Mouse (Mus musculus) Muller cell, postnatal 12 days (primary cell): ENCODE measurements around the gene Anapc2.

Source experiments
- DNase-seq: peaks from one replicate; pipeline ENCODE4 v3.0.0-alpha.2; 2015; ENCODE audit errors: inconsistent ontology term

The Anapc2 gene

DNA sequence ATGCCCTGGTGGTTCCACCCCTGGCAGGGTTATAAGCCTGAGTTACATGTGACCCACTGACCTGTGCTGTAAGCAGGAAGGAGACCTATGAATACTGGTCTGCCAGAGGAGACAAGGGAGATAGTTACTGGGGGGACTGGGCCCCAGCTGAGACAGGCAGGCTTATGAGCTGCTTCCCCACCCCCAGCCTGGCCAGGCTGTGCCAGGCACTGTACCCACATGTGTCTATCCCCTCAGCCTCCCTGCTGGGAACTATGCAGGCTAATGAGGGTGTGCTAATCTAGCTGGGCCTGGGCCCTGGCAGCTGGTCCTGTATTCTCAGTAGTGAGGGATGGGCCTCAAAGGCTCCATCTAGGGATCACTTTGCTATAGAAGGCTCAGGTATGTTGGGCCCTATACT is 5.0 kb upstream of the Anapc2 start:
- DNase-seq = peak; percentile 60

DNA sequence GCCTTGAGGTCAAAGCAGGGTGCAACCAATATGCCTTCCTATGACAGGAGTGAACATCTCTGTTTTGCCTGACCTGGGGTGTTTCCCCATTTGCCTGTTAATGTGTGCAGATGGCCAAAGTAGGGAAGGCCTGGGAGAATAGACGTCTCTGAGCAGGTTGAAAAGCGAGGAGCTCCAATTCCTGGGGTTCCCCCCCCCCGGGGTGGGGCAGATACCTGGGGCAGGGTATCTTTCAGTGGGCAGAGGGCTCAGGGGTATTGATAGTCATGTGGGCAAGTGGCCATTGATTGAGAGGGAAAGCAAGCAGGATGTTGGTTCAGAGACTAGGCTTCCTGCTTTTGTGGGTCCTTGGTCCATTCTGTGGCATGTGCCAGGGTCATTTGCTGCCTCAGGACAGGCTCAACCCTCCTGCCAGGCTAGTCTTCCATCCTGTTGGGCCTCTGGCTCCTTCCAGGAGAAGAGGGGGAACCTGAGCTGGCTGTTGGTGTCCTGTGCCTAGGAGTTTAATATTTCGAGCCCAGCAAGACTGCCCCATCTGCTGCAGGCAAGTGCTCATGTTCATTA is 4.5 kb upstream of the Anapc2 start:
- no peak for DNase-seq

DNA sequence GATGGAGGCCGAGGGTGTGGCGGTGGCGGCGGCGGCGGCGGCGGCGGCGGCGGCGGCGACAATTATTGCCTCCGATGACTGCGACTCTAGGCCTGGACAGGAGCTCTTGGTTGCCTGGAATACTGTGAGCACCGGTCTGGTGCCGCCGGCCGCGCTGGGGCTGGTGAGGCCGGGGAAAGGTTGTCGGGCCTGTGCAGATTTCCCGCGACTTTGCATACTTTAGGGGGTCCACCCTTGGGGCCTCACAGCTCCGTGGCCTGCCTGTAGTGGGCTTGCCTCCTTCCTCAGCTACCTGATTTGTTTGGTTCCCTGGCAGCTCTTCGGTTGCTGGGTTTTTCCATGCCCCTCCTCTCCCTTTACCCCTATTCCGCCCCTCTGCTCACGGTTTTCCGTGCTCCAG is 237 bp downstream of the Anapc2 start:
- no peak for DNase-seq

DNA sequence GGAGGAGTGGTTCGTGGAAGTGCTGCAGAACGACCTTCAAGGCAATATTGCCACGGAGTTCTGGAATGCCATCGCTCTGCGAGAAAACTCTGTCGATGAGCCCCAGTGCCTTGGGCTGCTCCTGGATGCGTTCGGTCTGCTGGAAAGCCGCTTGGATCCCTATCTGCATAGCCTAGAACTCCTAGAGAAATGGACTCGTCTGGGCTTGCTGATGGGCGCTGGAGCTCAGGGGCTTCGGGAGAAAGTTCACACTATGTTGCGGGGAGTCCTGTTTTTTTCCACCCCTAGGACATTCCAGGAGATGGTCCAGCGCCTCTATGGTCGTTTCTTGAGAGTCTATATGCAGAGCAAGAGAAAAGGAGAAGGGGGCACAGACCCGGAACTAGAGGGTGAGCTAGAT is 732 bp downstream of the Anapc2 start:
- no peak for DNase-seq

DNA sequence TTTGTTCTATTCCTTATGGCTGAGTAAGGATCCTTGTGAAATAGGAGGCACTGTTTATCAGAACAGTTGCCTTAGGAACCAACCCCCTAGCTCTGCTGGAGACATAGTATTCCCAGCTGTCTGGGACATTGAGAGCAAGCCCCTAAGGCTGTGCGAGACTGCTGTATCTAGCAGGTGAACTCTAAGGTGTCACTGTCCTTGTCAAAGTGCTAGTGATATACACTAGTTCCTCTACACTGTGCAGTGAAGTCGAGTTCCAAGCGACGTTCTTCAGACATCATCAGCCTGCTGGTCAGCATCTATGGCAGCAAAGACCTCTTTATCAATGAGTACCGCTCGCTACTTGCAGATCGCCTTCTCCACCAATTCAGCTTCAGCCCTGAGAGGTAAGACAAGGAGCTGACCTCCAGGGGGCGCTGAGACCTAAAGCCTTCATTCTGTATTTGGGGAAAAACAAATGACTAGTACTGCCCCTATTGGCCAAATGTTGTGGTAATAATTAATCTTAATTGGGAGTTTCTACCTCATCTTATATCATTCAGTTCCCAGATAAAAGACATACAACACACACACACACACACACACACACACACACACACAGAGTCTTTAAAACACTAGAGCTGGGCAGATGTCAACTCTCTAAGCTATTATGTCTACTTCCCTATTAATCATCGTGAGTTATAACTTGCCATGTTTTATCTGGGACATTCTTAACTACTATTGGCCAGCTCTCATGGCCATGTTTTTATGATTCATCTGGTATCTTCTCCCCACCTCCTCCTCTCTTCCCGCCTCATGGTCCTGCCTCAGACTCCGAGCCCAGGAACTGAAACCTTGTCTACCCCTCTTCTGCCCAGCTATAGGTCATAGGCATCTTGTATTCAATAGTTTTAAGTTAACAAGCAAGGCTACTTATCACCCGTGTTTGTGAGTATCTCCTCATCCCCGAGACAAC is 6.9 kb downstream of the Anapc2 start:
- peak; percentile 70 for DNase-seq

DNA sequence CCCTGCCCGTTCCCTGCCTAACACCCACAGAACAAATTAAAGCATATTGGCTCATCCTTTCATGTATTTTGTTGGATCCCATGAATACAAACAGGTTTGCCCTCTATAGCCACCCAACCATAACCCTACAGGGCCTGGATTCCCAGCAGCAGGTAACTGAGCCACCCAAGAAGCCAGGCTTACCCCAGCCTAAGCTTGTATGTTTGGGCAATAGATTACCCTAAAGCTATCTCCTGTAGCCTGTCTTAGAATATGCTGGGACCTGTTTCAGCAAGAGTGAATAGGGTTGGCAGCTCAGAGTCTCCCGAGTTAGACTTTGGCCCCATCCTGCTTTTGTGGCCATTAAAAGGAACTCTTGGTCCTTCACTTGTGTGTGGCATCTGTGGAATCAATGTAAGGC is 13.3 kb downstream of the Anapc2 start:
- DNase-seq = no peak

DNA sequence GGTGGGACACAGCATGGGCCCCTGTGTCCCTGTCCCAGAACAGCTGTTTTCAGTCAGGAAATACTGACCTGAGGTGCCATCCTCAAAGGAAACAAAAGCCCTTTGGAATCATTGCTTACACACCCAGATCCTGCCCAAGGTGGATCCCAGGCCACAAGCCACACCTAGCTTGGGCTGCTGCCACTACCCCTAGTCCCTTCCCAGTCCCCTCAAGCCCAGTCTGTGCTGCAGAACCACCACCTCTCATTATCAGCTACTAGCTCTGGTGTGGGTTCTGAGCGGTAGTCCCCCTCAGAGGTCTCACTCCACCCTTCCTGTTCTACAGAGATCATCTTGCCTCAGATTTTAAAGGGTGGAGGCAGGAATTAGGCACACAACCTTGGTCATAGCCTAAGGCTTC is 14.0 kb downstream of the Anapc2 start:
- no peak for DNase-seq

DNA sequence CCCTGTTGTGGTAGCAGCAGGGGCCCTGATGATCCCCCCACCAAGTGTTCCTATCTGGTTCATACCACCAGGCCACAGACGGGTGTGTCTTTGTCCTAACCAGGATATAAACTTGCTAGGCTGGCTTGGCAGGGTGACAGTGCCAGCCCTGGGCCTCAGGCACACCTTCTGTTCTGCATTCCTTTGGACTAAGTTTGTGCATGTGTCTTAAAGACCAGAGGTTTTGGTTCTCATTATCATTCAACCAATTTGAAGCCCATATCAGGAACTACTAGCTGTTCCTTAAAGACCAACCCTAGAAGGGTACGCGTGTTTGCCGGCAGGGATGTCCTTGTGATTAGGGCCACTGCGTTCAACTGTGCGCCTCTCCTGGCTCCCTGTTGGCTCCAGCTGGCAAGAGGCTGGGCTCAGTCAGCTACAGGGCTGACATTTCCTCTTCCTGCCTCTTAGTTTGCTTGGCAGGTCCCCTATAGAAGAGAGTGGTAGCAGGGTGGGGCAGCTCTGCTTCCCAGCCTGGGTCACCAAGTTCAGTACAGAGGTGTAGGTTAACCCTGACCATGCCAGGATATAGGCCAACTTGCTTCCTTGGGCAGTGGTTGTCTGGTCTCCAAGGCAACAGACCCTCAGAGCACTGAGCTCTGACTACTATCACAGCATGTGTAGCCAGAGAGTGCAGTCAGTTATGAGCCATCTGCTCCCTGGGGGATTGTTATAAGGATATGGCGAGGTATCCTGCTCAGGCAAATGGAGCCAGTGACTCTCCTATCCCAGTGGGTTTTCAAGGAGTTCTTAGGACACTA is 14.8 kb downstream of the Anapc2 start:
- no peak for DNase-seq

DNA sequence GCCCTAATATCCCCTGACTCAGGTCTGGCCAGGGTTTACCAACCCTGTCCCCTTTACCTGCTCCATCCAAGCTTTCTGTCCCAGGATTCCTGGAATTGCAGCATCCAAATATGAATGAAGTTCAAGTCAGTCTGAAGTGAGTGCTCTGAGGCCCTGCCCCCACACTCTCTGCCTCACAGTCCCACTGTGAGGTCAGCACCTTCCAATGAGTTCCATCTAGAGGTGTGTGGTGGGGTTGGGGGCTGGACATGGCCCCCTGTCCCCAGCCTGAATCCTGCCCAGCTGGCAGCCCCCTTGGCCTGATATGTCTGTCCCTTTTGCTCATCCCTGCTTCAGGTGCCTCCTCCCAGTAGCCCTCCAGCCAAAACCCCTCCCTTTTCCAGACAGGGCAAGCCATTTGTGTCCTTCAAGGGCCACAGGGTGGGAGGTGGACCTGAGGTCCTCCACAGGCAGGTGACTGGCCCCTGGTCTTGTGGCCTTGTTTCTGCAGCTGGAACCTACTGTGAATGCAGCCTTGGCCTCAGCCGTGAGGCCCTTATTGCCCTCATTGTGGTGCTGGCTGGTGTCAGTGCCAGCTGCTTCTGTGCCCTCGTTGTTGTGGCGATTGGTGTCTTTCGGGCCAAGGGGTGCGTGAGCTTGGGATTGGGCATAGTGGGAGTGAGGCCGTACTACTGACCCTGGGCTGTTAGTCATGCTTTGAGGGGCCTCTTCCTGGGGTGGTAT is 15.8 kb downstream of the Anapc2 start, which contains the start of gene Tmem210:
TSS of gene Tmem210 (plus strand) at position 219 of the 723 bp plus-strand sequence.
- DNase-seq = no peak

DNA sequence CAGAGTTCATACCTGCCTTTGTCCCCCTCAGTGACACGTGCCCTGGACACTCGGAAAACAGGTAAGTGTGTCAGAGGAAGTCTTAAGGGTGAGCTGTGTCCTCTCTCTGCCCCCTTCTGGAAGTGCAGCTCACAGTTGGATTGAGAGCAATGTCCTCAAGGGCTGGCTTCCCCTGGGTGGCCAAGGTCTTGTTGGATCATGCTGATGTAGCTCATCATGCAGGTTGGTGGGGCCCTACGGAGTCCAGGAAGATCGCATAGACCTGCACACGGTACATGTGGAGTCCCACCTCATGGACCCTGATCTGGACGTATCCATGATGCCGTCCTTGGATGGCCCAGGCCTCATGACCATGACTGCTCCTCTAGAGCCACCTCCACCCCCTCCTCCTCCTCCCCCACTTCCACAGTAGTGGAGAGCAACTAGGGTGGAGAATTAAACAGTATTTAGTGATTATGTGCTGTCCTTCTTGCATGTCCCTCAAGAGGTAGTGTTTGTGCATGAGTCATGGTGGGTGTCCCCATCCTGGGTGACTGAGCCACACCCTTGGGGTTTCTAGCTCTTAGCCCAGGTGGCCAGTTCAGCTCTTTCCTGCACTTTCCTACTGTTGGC is 16.6 kb downstream of the Anapc2 start:
- no peak for DNase-seq

DNA sequence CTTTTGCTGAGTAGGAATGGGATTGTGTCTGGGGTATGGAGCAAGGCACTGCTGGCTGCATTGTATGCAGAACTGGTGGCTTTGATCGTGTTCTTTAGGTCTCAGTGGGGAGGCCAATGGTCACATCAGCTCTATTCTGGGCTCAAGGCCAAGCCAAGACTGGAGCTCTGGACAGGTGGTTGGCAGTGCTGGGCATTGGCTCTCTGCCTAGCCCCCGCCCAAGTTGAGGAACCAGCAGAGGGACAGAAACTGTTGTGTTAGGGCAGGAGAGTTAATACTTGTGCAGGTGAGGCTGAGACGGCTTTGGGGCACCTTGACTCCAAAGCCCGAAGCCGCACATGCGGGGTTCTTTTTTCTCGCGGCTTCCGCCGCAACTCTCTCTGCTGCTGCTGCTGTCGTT is 17.4 kb downstream of the Anapc2 start, which contains the start of gene Lrrc26:
TSS of gene Lrrc26 (plus strand) at position 265 of the 400 bp plus-strand sequence.
- DNase-seq = no peak

DNA sequence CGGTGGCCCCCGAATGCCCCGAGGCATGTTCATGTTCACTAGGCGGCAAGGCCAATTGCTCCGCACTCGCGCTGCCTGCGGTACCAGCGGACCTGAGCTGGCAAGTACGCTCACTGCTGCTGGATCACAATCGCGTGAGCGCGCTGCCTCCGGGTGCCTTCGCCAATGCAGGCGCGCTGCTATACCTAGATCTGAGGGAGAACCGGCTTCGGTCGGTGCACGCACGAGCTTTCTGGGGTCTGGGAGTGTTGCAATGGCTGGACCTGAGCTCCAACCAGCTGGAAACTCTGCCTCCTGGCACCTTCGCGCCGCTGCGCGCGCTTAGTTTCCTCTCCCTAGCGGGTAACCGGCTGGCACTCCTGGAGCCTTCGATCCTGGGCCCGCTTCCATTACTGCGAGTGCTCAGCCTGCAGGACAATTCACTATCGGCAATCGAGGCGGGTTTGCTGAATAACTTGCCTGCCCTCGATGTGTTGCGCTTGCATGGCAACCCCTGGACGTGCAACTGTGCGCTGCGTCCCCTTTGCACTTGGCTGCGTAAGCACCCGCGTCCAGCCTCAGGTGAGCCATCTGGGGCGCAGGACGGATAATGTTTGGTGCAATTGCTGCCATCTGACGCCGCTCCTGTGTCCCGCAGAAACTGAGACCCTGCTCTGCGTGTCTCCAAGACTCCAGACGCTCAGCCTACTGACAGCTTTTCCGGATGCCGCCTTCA is 18.0 kb downstream of the Anapc2 start:
- DNase-seq = no peak

DNA sequence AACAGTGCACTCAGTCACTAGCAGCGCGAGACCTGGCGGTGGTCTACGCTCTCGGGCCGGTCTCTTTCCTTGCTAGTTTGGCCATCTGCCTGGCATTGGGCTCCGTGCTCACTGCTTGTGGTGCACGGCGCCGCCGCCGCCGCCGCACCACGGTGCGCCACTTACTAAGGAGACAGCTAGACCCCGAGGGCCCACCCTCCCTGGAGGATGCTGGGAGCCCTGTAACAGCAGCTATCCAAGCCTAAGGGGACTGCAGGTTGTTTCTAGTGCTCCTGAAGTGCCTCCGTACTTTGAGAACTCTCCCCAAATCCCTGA is 18.5 kb downstream of the Anapc2 start:
- peak; percentile 12 for DNase-seq

DNA sequence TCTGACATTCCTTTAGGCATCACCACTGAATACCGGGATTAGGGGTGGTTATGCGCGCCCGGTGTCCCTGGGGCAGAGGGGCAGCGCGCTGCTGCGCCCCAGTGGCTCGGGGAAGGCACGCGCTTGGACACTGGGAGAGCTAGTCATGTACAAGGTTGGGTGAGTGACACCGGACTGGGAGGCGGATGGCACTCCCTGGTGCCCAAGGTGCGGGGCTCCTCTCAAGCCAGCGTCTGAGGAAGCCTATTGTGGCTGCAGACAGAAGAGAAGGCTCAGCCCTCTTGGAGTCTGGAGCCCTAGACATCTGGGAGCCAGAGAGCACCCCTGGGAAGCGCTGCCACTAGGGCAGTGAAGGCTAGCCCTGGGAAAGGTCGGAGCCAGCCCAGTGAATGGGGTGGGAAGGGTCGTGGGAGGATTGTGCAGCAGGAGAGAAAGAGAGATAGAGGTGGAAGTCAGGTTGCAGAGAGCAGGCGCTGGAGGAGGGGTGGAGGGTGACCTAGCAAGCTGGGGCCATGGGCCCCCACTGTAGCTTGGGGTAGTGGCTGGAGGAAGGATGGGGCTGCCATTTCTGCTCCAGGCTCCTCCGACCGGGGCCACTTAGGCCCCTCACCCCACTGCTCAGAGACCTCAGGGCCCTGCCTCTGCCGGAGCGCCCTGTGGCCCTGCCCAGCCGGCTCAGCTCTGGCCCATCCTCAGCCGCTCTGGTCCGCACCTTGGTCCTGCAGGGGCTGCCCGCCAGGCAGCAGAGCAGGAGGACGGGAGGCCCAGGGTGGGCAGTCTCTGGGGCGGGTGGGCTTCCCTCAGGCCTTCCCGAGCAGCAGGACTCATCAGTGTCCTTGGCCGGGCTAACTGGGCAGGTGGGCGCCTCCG is 19.1 kb downstream of the Anapc2 start:
- DNase-seq = no peak

DNA sequence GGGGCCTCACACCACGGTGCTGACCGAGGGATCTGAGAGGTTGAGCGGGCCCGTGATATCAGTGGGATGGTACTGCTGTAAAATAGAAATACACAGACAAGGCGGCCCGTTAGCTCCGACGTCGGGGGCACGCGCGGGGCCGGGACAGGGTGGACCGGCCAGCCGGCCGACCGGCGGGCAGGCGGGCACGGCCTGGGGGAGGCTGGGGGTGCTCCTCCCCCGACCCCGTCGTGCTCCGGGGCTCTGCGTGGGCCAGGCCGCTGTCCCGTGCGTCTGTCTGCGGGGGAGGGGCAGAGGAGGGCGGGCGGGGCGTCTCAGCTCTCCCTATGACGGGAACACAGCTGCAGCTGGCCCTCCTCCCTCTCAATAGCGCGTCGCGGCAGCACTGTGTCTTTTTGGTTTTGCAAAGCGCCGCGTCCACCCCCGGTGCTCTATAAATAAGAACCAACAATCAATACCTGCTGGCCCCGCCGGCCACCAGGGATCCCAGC is 19.8 kb downstream of the Anapc2 start:
- DNase-seq = no peak

DNA sequence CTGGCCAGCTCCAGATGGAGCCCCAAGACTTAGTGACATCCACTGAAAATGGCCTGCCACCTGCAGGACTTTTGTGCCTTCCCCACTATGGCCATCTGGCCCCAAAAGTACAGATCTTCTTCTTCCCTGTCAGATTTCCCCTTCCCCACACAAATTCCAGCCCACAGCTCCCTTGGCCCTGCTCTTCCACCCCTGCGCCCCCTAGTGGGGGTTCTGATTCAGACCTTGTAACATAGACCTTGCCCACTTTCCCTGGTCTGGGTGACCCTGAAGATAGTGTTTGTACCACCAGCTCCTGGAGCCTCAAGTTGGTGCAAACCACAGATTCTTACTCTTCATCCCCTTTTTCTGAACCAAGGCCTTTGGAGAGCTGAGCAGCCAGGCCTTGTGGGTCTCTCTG is 20.6 kb downstream of the Anapc2 start:
- DNase-seq = peak; percentile 72

DNA sequence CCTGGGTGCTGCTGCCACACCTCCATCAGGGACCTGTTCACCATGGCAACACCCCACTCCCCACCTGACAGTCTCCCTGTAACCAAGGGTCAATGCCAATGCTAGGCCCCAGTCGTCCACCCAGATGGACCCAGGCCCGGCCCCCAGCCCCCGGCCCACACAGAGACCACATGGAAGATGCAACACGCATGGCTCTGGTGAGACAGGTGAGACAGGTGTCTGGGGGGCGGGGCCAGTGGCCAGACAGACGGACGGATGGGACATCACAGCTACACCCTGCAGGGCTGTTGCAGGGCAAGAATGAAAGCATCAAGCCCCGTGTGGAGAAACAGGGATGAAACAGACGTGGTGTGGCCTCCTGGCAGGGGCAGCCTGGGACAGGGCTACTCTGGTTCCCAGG is 21.4 kb downstream of the Anapc2 start:
- no peak for DNase-seq

DNA sequence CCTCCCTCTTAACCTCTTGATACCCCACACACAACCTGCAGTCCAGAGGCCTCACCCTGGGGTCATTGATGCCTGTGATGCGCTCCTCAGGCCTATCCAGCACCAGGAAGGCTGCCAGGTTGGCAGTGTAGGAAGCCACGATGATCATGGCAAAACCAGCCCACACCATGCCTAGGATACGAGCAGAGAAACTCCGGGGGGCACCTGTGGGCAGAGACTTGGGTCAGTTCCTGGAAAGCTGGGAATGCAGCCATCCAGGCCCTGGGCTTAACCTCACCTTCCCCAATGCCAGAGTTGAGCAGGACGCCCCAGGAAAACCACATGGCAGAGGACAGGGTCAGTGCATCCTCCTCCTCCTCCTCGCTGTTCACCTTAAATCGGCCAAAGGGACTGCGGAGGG is 24.8 kb downstream of the Anapc2 start:
- DNase-seq = no peak

DNA sequence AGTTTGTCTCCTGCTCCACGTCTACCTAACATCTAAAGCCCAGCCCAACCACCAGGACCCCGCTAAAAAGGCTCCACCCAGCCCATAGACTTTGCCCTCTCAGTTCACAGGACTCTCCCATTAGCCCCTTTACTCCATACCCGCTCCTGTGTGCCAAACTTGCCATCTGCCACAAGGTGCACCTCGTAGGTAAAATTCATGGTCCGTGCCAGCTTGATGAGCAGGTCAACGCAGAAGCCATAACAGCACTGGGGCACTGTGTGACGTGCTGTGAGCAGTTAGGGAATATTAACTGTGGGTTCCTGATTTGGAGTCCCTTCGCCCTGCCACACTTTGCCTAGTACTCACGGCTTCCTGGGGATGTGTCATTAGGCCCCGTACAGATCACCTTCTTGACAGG is 25.8 kb downstream of the Anapc2 start:
- no peak for DNase-seq

DNA sequence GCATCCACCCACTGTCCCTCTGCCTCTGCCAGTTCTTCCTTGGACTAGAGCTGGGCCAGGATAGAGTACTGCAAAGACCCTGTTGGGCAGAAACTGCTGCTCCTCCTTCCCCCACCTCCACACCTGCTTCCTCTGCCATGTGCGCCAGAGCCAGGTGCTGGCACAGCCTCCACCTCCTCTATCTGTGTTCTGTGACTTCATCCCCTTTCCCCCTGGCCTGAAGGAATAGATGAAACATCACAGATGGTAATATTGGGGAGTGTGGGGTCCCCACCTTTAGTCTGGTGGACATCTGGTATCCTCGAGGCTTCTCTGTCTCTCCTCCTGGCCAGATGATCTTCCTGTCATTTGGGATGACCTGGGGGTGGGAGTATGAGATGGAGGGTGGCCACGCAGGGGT is 31.2 kb downstream of the Anapc2 start:
- DNase-seq = no peak
